Mouse (Mus musculus): Measurements from ENCODE around the gene Erbb3. TPM values are rescaled to one million over a fixed set of nuclear protein-coding genes. Genes with fewer than 3 reads are reported as not detected.

The Erbb3 gene
- polyA plus RNA-seq, 1 experiment from 2014 or later, result 24.0 TPM

- ATAC-seq (ENCODE audit: insufficient read depth, low FRiP score, low read depth), result no peak
- 74% methylated on average over 4 of the region's 4 CpGs for WGBS
- no peak overlapping the region for H3K27ac ChIP-seq
- H3K27me3 ChIP-seq (replicated peaks), result no peaks in the 10 kb centered on the region
- H3K9ac ChIP-seq, result no peak overlapping the region
- H3K36me3 ChIP-seq, result no peaks in the 10 kb centered on the region
- no peaks in the 10 kb centered on the region for H3K4me1 ChIP-seq
- H3K4me3 ChIP-seq (replicated peaks), result no peak overlapping the region
- H3K9me3 ChIP-seq, result no peaks in the 10 kb centered on the region
- no peak overlapping the region for H3K4me2 ChIP-seq
Observed at GRCm38 (mm10) chr10:128602470-128603128, 13.1 kb upstream of the Erbb3 start.

- ATAC-seq (ENCODE audit: insufficient read depth, low FRiP score, low read depth), result no peak
- WGBS, result 68% methylated on average over 1 of the region's 1 CpGs
- H3K9me3 ChIP-seq, result no peaks in the 10 kb centered on the region
Observed at GRCm38 (mm10) chr10:128601499-128601898, 12.0 kb upstream of the Erbb3 start.

GRCm38 (mm10) chr10:128598476-128598875 lies 9.0 kb upstream of the Erbb3 start:
- H3K4me1 ChIP-seq, result no peaks in the 10 kb centered on the region
- no peak overlapping the region for H3K4me2 ChIP-seq
- H3K27me3 ChIP-seq (replicated peaks), result no peaks in the 10 kb centered on the region
- H3K9me3 ChIP-seq, result no peaks in the 10 kb centered on the region
- H3K4me3 ChIP-seq (replicated peaks), result no peak overlapping the region
- no peak for ATAC-seq (ENCODE audit: insufficient read depth, low FRiP score, low read depth)
- 23% methylated on average over 2 of the region's 2 CpGs for WGBS
- no peak overlapping the region for H3K27ac ChIP-seq
- no peak overlapping the region for H3K9ac ChIP-seq
- H3K36me3 ChIP-seq, result no peaks in the 10 kb centered on the region

More at GRCm38 (mm10) chr10:128601499-128601898, 12.0 kb upstream of the Erbb3 start:
- no peak overlapping the region for H3K27ac ChIP-seq
- no peaks in the 10 kb centered on the region for H3K4me1 ChIP-seq
- H3K9ac ChIP-seq, result no peak overlapping the region
- H3K27me3 ChIP-seq (replicated peaks), result no peaks in the 10 kb centered on the region
- no peaks in the 10 kb centered on the region for H3K36me3 ChIP-seq
- H3K4me2 ChIP-seq, result no peak overlapping the region
- no peak overlapping the region for H3K4me3 ChIP-seq (replicated peaks)

GRCm38 (mm10) chr10:128592797-128593196 lies 3.3 kb upstream of the Erbb3 start:
- Histone ChIP-seq H3K27me3 (replicated peaks) (0 out of 2 replicates have a peak, but pooled peaks cover 8% of the 10 kb centered on the region), H3K4me2 (no peak overlapping the region), H3K9ac (no peak overlapping the region), H3K9me3 (no peaks in the 10 kb centered on the region), H3K36me3 (no peaks in the 10 kb centered on the region), H3K4me3 (replicated peaks) (no peak overlapping the region), H3K4me1 (peaks cover 7% of the 10 kb centered on the region; the same call in 1 of the 2 replicates), H3K27ac (no peak overlapping the region)
- ATAC-seq (ENCODE audit: insufficient read depth, low FRiP score, low read depth), result no peak
- WGBS, result 72% methylated on average over 5 of the region's 5 CpGs

GRCm38 (mm10) chr10:128591436-128591835 lies 2.0 kb upstream of the Erbb3 start:
- Histone ChIP-seq H3K4me3 (replicated peaks) (no peak overlapping the region), H3K27ac (no peak overlapping the region), H3K9ac (no peak overlapping the region), H3K36me3 (no peaks in the 10 kb centered on the region), H3K4me2 (no peak overlapping the region), H3K4me1 (peaks cover 12% of the 10 kb centered on the region), H3K9me3 (no peaks in the 10 kb centered on the region), H3K27me3 (replicated peaks) (0 out of 2 replicates have a peak, but pooled peaks cover 16% of the 10 kb centered on the region)
- 76% methylated on average over 6 of the region's 6 CpGs for WGBS
- no peak for ATAC-seq (ENCODE audit: insufficient read depth, low FRiP score, low read depth)

- no peaks in the 10 kb centered on the region for H3K9me3 ChIP-seq
- H3K4me1 ChIP-seq, result peaks cover 16% of the 10 kb centered on the region
- no peaks in the 10 kb centered on the region for H3K36me3 ChIP-seq
- peak overlapping the region; percentile 97 for H3K27ac ChIP-seq
- under 1% methylated on average over 41 of the region's 43 CpGs for WGBS
- ATAC-seq (ENCODE audit: insufficient read depth, low FRiP score, low read depth), result peak; percentile 15; the same call in 1 of the 2 replicates
- peak overlapping the region; percentile 66 for H3K9ac ChIP-seq
- H3K27me3 ChIP-seq (replicated peaks), result 0 out of 2 replicates have a peak, but pooled peaks cover 16% of the 10 kb centered on the region
- peak overlapping the region; percentile 97 for H3K4me2 ChIP-seq
- H3K4me3 ChIP-seq (replicated peaks), result peak overlapping the region; percentile 66
Observed at GRCm38 (mm10) chr10:128590193-128590690, 790 bp upstream of the Erbb3 start.

GRCm38 (mm10) chr10:128588775-128589463 lies 533 bp downstream of the Erbb3 start:
- H3K4me2 ChIP-seq, result peak overlapping the region; percentile 97
- 0 out of 2 replicates have a peak, but pooled peaks cover 16% of the 10 kb centered on the region for H3K27me3 ChIP-seq (replicated peaks)
- H3K4me3 ChIP-seq (replicated peaks), result peak overlapping the region; percentile 66
- H3K4me1 ChIP-seq, result peaks cover 19% of the 10 kb centered on the region
- 2% methylated on average over 23 of the region's 23 CpGs for WGBS
- peak overlapping the region; percentile 97 for H3K27ac ChIP-seq
- H3K9ac ChIP-seq, result peak overlapping the region; percentile 49
- no peak for ATAC-seq (ENCODE audit: insufficient read depth, low FRiP score, low read depth)
- H3K36me3 ChIP-seq, result no peaks in the 10 kb centered on the region
- no peaks in the 10 kb centered on the region for H3K9me3 ChIP-seq

GRCm38 (mm10) chr10:128588136-128588535 lies 1.3 kb downstream of the Erbb3 start:
- ATAC-seq (ENCODE audit: insufficient read depth, low FRiP score, low read depth), result no peak
- peaks cover 25% of the 10 kb centered on the region for H3K4me1 ChIP-seq
- 47% methylated on average over 1 of the region's 1 CpGs for WGBS

GRCm38 (mm10) chr10:128587697-128588096 lies 1.8 kb downstream of the Erbb3 start:
- Histone ChIP-seq H3K27ac (peak overlapping the region; percentile 97), H3K4me2 (peak overlapping the region; percentile 97), H3K36me3 (no peaks in the 10 kb centered on the region), H3K4me3 (replicated peaks) (peak overlapping the region; percentile 66), H3K9ac (no peak overlapping the region), H3K4me1 (peaks cover 25% of the 10 kb centered on the region), H3K9me3 (no peaks in the 10 kb centered on the region), H3K27me3 (replicated peaks) (0 out of 2 replicates have a peak, but pooled peaks cover 18% of the 10 kb centered on the region)
- 41% methylated on average over 8 of the region's 8 CpGs for WGBS
- ATAC-seq (ENCODE audit: insufficient read depth, low FRiP score, low read depth), result peak; percentile 9; the same call in 1 of the 2 replicates

More at GRCm38 (mm10) chr10:128588136-128588535, 1.3 kb downstream of the Erbb3 start:
- no peaks in the 10 kb centered on the region for H3K36me3 ChIP-seq
- H3K9ac ChIP-seq, result no peak overlapping the region
- H3K27ac ChIP-seq, result peak overlapping the region; percentile 97
- peak overlapping the region; percentile 66 for H3K4me3 ChIP-seq (replicated peaks)
- H3K27me3 ChIP-seq (replicated peaks), result 0 out of 2 replicates have a peak, but pooled peaks cover 18% of the 10 kb centered on the region
- H3K4me2 ChIP-seq, result peak overlapping the region; percentile 97
- no peaks in the 10 kb centered on the region for H3K9me3 ChIP-seq

GRCm38 (mm10) chr10:128587120-128587519 lies 2.3 kb downstream of the Erbb3 start:
- peak overlapping the region; percentile 66 for H3K4me3 ChIP-seq (replicated peaks)
- H3K4me1 ChIP-seq, result peaks cover 25% of the 10 kb centered on the region
- H3K36me3 ChIP-seq, result no peaks in the 10 kb centered on the region
- no peak for ATAC-seq (ENCODE audit: insufficient read depth, low FRiP score, low read depth)
- H3K27ac ChIP-seq, result peak overlapping the region; percentile 97
- H3K27me3 ChIP-seq (replicated peaks), result 0 out of 2 replicates have a peak, but pooled peaks cover 18% of the 10 kb centered on the region
- H3K9me3 ChIP-seq, result no peaks in the 10 kb centered on the region
- no peak overlapping the region for H3K9ac ChIP-seq
- WGBS, result 37% methylated on average over 4 of the region's 4 CpGs
- peak overlapping the region; percentile 97 for H3K4me2 ChIP-seq

GRCm38 (mm10) chr10:128586546-128586945 lies 2.9 kb downstream of the Erbb3 start:
- WGBS, result 16% methylated on average over 1 of the region's 1 CpGs
- peak overlapping the region; percentile 97 for H3K4me2 ChIP-seq
- no peak for ATAC-seq (ENCODE audit: insufficient read depth, low FRiP score, low read depth)

More at GRCm38 (mm10) chr10:128586546-128586945, 2.9 kb downstream of the Erbb3 start:
- H3K9ac ChIP-seq, result no peak overlapping the region
- peak overlapping the region; percentile 66 for H3K4me3 ChIP-seq (replicated peaks)
- peaks cover 25% of the 10 kb centered on the region for H3K4me1 ChIP-seq
- 0 out of 2 replicates have a peak, but pooled peaks cover 18% of the 10 kb centered on the region for H3K27me3 ChIP-seq (replicated peaks)
- no peaks in the 10 kb centered on the region for H3K9me3 ChIP-seq
- H3K27ac ChIP-seq, result peak overlapping the region; percentile 97
- H3K36me3 ChIP-seq, result no peaks in the 10 kb centered on the region
